Mouse (Mus musculus): ENCODE results near the gene 9130213A22Rik. TPM values are rescaled to one million over a fixed set of nuclear protein-coding genes. Genes with fewer than 3 reads are reported as not detected.

The 9130213A22Rik gene
- total and polyA plus RNA-seq, 3 experiments, result 0.08 to 0.26 TPM; not detected in 1

- peaks cover 0 to 12% of the 10 kb centered on the region in 2 experiments; a peak in 3 of 4 replicates for H3K4me1 ChIP-seq (ENCODE audit: control insufficient read depth in 1 of 2, insufficient read depth in 2 of 2, low read length in 2 of 2)
- H3K27ac ChIP-seq (ENCODE audit: control insufficient read depth, low read depth, low read length), result no peak overlapping the region
- H3K27me3 ChIP-seq (ENCODE audit: control insufficient read depth in 1 of 2, insufficient read depth in 2 of 2, low read length in 2 of 2), result no peaks in the 10 kb centered on the region; a peak in 3 of 4 replicates
- H3K9me3 ChIP-seq (replicated peaks; ENCODE audit: insufficient read depth, low read length), result no peaks in the 10 kb centered on the region
- no peak overlapping the region for H3K4me3 ChIP-seq (ENCODE audit: control insufficient read depth in 1 of 2, insufficient read depth in 1 of 2, low read depth in 2 of 2, low read length in 2 of 2)
- TF ChIP-seq POLR2AphosphoS2 (IDR thresholded peaks at IDR 0.05; ENCODE audit: low read length), result no peak
- TF ChIP-seq MAX (IDR thresholded peaks at IDR 0.05; ENCODE audit: low read length), result no peak
- no peak for TF ChIP-seq E2F4 (IDR thresholded peaks at IDR 0.05; ENCODE audit: borderline replicate concordance, low read depth, low read length)
- no peak for TF ChIP-seq ZKSCAN1 (IDR thresholded peaks at IDR 0.05; ENCODE audit: low read depth, low read length)
- no peak for TF ChIP-seq EP300 (IDR thresholded peaks at IDR 0.05; ENCODE audit: low read depth in 1 of 2, low read length in 2 of 2)
- no peak for TF ChIP-seq ZC3H11A (IDR thresholded peaks at IDR 0.05; ENCODE audit: low read depth, low read length)
- no peak for TF ChIP-seq GABPA (IDR thresholded peaks at IDR 0.05; ENCODE audit: low read depth, low read length)
- no peak for TF ChIP-seq GATA1 (IDR thresholded peaks at IDR 0.05; ENCODE audit: low read depth, low read length)
- no peak for TF ChIP-seq ELF1 (IDR thresholded peaks at IDR 0.05; ENCODE audit: low read depth, low read length)
- TF ChIP-seq KAT2A (conservative IDR thresholded peaks at IDR 0.05; ENCODE audit: low read depth, low read length), result no peak
- no peak for TF ChIP-seq USF1 (IDR thresholded peaks at IDR 0.05; ENCODE audit: low read depth, low read length)
- no peak for TF ChIP-seq MYC (IDR thresholded peaks at IDR 0.05; ENCODE audit: low read depth, low read length)
- no peak for TF ChIP-seq POLR2AphosphoS5 (IDR thresholded peaks at IDR 0.05; ENCODE audit: borderline replicate concordance, low read depth, low read length)
- no peak for TF ChIP-seq MAZ (IDR thresholded peaks at IDR 0.05; ENCODE audit: low read depth, low read length)
- TF ChIP-seq RCOR1 (IDR thresholded peaks at IDR 0.05; ENCODE audit: low read depth, low read length), result no peak
- no peak for TF ChIP-seq POLR2A (IDR thresholded peaks at IDR 0.05; ENCODE audit: control insufficient read depth in 1 of 2, insufficient read depth in 1 of 2, low read depth in 1 of 2, low read length in 2 of 2, poor library complexity in 1 of 2)
- H3K79me2 ChIP-seq (ENCODE audit: control insufficient read depth, insufficient read depth, low read length, poor library complexity), result no peaks in the 10 kb centered on the region
- no peak overlapping the region for H3K9ac ChIP-seq (ENCODE audit: control insufficient read depth, low read depth, low read length, poor library complexity, severe bottlenecking)
- DNase-seq (ENCODE audit: low read depth, low spot score), result no peak
- peaks cover 0 to 3% of the 10 kb centered on the region in 2 experiments; a peak in 1 of 4 replicates for H3K36me3 ChIP-seq (ENCODE audit: control insufficient read depth in 1 of 2, insufficient read depth in 2 of 2, low read length in 2 of 2)
Measured at GRCm38 (mm10) chr11:69081613-69082012, 40.8 kb downstream of the 9130213A22Rik start.

GRCm38 (mm10) chr11:69080855-69081222, 41.5 kb downstream of the 9130213A22Rik start:
- no peak for DNase-seq (ENCODE audit: low read depth, low spot score)
- no peak overlapping the region for H3K9ac ChIP-seq (ENCODE audit: control insufficient read depth, low read depth, low read length, poor library complexity, severe bottlenecking)
- no peak overlapping the region for H3K4me3 ChIP-seq (ENCODE audit: control insufficient read depth in 1 of 2, insufficient read depth in 1 of 2, low read depth in 2 of 2, low read length in 2 of 2)
- peaks cover 0 to 12% of the 10 kb centered on the region in 2 experiments; a peak in 3 of 4 replicates for H3K4me1 ChIP-seq (ENCODE audit: control insufficient read depth in 1 of 2, insufficient read depth in 2 of 2, low read length in 2 of 2)
- no peaks in the 10 kb centered on the region for H3K9me3 ChIP-seq (replicated peaks; ENCODE audit: insufficient read depth, low read length)
- no peaks in the 10 kb centered on the region; a peak in 3 of 4 replicates for H3K27me3 ChIP-seq (ENCODE audit: control insufficient read depth in 1 of 2, insufficient read depth in 2 of 2, low read length in 2 of 2)
- H3K79me2 ChIP-seq (ENCODE audit: control insufficient read depth, insufficient read depth, low read length, poor library complexity), result no peaks in the 10 kb centered on the region
- H3K27ac ChIP-seq (ENCODE audit: control insufficient read depth, low read depth, low read length), result no peak overlapping the region
- H3K36me3 ChIP-seq (ENCODE audit: control insufficient read depth in 1 of 2, insufficient read depth in 2 of 2, low read length in 2 of 2), result peaks cover 0 to 3% of the 10 kb centered on the region in 2 experiments; a peak in 1 of 4 replicates
- TF ChIP-seq MAFK (IDR thresholded peaks at IDR 0.05; ENCODE audit: borderline replicate concordance, low read depth, low read length), result no peak
- no peak for TF ChIP-seq MYC (IDR thresholded peaks at IDR 0.05; ENCODE audit: low read depth, low read length)
- TF ChIP-seq ZNF384 (IDR thresholded peaks at IDR 0.05; ENCODE audit: low read depth, low read length), result no peak
- no peak for TF ChIP-seq TAL1 (IDR thresholded peaks at IDR 0.05; ENCODE audit: low read length)
- no peak for TF ChIP-seq RCOR1 (IDR thresholded peaks at IDR 0.05; ENCODE audit: low read depth, low read length)
- TF ChIP-seq ZC3H11A (IDR thresholded peaks at IDR 0.05; ENCODE audit: low read depth, low read length), result no peak
- TF ChIP-seq GATA1 (IDR thresholded peaks at IDR 0.05; ENCODE audit: low read depth, low read length), result no peak
- TF ChIP-seq SMC3 (IDR thresholded peaks at IDR 0.05; ENCODE audit: low read depth, low read length), result peak; percentile 9; the same call in 1 of the 2 replicates

All from MEL (cell line).